Mouse (Mus musculus) right cerebral cortex, postnatal 10 days (tissue): ENCODE results near the gene Vkorc1l1.

Experiments used
- DNase-seq, 2 experiments: peaks; one replicate each; pipeline ENCODE4 v3.0.0; 2021; ENCODE audit warnings: low spot score in 2 of 2

Vkorc1l1 gene

DNA sequence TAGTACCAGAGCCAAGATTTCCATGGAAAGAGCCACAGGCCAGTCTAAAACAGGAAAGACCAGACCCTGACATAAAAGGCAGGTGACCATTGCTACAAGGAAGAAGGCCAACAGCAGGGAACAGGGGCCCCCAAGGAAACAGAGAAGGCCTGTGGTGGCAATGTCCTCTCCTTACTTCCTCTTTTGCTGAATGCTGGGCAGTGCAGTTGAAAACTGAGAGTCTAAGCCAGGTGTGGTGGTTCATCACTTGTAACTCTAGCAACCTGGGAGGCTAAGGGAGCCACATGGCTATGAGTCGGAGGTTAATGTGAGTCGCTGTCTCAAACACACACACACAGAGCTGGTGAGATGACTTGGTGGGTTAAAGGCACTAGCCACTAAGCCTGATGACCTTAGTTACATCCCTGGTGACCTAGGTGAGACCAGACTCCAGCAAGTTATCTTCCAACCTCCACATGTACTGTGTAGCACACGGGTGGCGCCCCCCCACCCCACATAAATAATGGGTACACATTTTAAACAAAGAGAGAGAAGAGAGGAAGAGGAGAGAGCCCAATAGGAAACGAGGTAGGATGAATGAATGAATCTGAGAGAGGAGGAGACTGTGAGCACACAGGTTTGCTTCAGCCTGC lies 59.7 kb downstream of the Vkorc1l1 start:
- DNase-seq = no peak

GRCm38 (mm10) chr5:130002301-130003146 lies 60.8 kb downstream of the Vkorc1l1 start, which contains the start of gene Gusb:
TSS of gene Gusb (minus strand) at chr5:130003049.
- DNase-seq = peak; percentile 84 to 87

DNA sequence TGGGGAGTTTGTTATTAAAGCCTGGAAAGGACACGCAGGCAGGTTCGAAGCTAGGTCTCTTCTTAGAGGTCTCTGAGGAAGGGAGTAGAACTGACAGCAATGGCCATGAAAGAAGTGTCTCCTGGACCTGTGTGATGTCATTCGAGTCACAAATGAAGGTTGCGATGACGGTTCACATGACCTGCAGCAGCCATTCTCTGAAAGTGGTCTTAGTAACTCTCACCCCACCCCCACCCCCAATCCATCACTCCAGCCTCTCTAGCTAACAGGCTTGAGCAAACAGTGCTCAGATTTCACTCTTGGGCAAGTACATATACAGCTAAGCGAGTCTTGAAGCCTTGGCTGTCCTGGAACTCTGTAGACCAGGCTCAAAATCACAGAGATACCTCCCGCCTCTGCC lies 61.5 kb downstream of the Vkorc1l1 start:
- DNase-seq = no peak

- DNase-seq = no peak
These were observed 65.6 kb downstream of the Vkorc1l1 start for GRCm38 (mm10) chr5:130007344-130007743.

DNA sequence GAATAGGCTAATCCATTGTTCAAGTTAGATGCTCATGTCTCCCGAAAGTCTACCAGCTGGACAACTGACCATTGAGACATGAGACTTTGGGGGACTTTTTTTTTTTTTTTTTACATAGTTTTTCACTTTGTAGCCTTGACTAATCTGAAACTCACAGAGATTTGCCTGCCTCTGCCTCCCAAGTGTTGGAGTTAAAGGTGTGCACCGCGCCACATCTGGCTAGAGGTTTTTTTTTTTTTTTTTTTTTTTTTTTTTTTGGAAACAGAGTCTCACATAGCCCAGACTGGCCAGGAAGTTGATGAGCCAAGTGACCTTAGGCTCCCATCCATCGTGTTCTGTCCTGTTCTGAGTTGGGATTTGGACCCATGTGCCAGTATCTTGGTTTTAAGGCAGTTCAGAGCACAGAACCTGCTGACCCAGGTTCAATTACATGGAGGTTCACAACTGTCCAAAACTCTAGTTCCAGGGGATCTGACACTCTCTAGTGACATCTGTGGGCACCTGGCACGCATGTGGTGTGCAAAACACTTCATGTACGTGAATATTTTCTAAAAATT lies 66.3 kb downstream of the Vkorc1l1 start:
- no peak for DNase-seq

DNA sequence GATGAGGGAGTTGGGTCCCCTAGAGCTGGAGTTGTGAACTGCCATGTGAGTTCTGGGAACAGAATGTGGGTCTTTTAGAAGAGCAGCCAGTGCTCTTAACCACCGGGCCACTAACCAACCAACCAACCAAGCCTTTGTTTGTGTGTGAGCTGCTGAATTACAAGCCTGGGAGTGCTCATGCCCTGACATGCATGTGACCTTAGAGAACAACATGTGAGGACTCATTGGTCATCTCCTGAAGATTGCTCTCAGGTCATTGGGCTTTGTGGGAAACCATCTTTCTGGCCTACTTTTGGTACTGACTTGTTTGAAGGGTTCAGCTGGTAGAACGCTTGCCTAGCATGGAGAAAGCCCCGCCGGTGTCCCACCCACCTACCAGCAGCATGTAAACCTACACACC lies 68.0 kb downstream of the Vkorc1l1 start:
- no peak for DNase-seq

DNA sequence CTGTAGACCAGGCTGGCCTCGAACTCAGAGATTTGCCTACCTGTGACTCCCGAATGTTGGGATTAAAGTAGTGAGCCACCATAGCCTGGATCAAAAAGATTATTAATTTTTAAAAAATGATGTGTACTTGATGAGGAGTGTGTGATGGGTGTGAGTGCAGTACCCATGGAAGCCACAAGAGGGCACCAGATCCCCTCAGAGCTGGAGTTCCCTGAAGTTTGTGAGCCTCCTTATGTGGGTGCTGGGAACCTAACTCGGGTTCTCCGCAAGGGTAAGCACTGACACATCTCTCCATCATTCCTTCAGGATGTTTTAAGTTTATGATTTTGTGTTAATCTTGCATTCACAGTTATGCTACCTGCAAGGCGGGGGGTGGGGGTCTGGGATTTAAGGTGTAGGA lies 69.2 kb downstream of the Vkorc1l1 start:
- no peak for DNase-seq

DNA sequence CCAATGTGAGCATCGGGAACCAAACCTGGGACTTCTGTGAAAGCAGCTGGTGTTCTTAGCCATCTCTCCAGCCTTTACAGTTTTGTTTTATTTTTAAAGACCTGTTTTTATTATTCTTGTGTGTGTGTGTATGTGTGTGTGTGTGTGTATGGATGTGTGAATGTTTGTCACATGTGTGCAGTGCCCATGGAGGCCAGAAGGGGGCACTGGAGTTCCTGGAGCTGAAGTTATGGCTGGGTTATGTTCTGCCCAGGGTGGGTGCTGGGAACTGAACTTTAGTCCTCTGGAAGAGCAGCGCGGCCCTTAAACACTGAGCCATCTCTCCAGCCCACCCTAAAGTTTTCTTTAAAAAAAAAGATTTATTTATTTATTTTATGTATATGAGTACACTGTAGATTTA lies 73.3 kb downstream of the Vkorc1l1 start:
- no peak for DNase-seq

DNA sequence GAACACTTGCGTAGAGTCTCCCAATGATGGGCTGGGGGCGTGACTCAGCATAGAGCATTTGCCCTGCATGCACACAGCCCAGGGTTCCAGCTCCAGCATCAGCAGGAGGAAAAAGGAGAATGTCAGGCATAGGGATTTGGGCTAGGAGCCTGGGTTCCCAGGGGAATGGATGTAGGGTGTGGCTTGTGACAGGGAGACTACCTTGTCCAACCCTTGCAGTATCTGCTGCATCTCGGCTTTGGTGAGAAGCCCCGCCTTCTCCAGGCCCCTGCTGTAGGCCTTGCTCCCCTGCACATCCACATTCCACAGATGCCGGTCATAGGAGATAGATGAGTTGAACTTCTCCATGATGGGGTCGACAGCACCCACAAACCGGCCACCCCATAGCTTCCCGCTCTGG lies 77.7 kb downstream of the Vkorc1l1 start:
- DNase-seq = no peak

DNA sequence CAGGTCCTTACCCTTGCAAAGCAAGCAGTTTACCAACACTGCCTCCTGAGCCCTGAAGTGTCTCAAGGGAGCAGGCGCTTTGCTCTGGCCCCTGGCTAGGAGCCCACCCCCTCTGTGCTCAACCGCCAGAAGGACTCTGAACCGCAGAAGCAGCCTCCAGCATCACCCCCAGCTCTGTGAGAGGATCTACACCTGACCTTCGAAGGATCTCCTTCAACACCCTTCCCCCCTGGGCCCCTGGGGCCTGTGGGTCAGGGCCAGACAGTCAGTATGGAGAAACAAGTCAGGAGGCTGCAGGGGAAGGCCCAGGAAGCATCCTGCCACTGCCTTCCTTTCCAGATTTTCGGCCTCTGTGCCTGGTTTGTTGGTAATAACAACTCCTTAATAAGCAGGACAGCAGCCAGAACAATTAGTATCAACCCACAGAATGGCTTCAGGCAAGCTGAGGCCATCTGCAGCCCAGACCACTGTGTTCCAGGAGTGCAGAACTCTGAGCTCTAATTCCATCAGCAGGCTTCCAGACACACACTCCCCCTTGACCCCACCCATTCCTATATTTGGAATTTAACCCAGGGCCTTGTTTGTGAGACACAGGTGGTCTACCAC lies 79.7 kb downstream of the Vkorc1l1 start:
- no peak for DNase-seq

DNA sequence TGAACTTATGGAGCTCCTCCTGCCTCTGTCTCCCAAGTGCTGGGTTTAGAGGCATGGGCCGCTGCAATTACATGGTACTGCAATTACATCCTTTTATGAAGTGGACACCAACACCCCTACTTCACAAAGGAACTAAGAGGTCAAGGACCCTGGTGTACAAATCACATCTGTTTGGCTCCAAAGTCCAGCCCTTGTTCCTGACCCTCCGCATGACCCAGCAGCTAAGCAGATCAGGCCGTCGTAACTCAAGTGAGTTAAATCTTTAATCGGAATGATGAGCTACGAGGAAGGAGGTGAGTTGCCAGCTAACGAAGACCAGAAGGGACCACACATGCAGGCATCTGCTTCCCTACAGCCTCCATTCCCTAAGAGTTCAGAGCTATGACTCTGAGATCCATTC lies 80.6 kb downstream of the Vkorc1l1 start:
- DNase-seq = no peak

GRCm38 (mm10) chr5:130023067-130023766 lies 81.4 kb downstream of the Vkorc1l1 start:
- no peak for DNase-seq

DNA sequence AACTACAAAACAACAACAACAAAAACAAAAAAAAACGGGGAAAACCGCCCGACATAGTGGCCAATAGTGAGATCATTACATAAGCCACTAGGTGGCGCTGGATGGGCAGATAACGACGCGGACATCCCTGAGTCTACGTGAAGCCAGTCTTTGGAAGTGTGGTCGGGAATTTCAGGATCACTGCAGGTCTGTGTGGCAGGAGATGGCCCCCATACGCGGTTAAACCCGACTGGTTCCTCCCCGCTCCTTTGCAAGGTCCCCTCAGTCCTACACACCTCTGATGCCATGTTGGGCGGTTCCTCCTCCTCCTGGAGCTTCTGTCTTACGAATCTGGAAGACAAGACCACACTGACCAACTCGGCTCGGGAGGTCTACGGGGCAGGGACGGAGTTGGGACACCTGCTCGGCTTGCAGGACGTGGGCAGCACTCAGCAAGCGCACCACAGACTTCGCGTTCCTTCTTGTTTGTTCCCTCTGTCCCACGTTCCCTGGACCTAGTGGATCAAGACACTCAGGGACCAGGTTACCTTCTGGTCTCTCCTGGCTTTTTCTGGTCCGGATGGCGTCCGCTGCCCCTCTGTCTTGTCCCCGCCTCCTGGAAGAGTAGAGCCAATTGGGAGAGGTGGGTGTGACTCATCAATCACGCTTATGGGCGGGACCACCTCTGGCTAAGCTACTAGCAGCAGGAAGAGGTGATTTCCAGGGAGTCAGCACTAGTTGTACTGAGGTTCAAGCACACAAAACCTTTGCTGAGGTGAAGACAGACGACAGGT lies 82.2 kb downstream of the Vkorc1l1 start:
- peak; percentile 83 to 87 for DNase-seq

DNA sequence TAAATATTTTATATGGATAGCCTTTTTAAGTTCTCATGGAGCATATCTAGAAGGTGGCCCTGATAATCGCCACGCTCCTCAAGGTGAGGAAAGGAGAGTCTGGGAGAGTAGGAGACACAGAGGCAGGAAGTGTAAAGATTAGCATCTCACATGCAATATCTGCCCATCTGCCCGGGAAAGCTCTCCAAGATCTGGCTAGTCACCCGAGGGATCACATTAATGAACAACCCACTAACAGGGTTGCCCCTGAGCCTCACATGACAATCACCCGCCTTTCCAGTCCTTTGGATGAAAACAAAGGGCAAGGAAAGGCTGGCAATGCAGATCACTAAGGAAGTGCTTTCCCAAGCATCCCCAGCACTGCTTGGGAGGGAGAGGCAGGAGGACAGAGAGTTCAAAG lies 85.4 kb downstream of the Vkorc1l1 start:
- DNase-seq = no peak

- DNase-seq = no peak
These were observed 85.9 kb downstream of the Vkorc1l1 start for GRCm38 (mm10) chr5:130027696-130028095.

DNA sequence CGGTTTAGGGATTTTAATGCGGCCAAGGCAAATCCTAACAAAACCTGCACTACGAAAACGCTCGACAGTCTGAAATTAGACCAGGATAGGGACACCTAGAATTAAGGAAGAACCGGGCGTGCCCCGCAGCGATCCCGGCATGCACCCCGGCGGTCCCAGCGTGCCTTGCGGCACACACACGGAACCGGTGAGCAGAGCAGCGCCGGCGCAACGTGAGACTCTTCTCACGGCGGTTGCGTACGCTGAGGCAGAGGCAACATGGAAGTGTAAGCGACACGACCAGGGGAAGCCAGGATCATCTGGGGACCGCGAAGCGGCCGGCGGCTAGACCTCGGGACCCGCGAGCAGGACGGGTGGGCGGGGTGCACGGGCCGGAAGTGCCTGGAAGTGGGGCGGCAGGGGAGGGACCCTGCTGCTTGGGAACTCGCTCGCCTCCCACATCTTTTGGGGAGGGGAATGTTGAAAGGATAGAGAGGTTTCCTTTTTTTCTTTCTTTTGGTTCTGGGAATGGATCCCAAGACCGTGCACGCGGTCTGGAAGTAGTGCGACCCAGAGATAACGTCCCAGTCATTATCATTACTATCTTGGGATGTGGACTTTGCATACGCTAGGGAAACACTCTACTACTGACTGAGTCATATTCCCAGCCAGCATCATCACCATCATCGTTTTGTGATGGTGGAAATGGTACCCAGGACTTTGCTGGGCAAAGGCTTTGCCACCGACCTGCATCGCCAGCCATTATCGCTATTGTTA lies 87.5 kb downstream of the Vkorc1l1 start, which contains the start of the genes Asl and Crcp:
TSS of gene Asl (minus strand) at position 106 of the 756 bp plus-strand sequence.
TSS of gene Crcp (plus strand) at position 149 of the 756 bp plus-strand sequence.
- DNase-seq = peak; percentile 91

DNA sequence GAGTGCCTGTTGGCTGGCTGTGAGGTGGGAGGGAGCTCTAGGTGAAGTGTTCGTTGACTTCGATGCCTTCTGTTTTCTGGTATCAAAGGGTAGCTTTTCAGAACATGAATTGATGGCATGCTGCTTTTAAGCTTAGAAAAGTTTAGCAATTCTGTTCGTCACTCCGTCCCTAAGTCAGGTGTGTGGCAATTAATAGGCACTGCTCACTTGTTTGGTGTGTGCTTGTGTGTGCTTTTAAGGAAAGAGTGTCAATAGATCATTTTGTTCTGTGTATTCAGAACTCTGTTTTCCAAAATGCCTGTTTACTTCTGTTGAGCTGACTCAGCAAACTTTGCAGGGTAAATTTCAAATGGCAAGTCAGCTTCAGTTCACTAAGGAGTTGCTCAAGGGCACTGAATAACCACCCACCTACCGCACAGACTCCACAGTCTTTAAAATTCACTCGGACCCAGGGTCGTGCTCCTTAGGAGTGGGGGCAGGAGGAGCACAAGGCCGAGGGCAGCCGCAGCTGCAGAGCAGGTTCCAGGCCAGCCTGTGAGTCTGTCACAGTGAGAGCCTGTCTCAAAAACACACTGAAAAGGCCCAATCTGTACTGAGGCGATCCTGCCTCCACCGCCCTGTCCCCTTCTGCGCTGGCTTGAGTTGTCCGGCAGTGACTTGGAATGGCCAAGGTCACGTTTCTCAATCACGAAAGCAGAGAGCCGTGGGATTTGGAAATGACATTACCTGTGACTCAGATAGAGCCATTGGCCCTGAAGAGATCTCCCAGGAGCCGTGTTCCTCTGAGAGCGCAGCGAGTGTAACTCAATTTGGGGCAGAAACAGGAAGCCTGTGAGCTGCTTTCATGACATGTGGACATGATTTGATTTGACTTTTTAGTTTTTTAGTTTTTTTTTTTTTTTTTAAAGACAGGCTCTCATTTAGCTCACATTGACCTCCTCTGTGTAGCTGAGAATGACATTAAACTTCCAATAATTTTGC lies 89.9 kb downstream of the Vkorc1l1 start:
- no peak for DNase-seq

DNA sequence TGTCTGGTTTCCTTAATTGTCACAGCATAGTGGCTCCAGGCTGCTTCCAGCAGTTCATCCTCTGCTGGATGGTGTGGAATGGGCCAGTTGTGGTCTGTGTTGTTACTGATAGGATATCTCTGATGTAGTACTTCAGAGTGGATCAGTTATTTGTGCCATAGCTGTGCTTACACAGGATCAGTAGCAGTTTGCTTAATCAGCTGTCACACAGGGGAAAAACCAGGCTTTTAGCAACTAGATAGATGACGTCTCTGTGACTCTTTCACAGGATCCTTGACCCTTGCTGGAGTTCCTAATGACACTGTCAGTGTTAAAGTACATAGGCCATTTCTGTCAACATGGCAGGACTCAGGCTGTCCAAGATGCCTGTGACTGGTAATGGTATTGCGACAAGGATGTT lies 92.1 kb downstream of the Vkorc1l1 start:
- DNase-seq = no peak
